Mouse (Mus musculus): ENCODE measurements around the gene Smpdl3a.

The Smpdl3a gene

GRCm38 (mm10) chr10:57794018-57794417, at the start of gene Smpdl3a:
Gene Smpdl3a, plus strand, starts transcription at chr10:57794335.
- DNase-seq, result no peak

GRCm38 (mm10) chr10:57745452-57745851, 48.7 kb upstream of the Smpdl3a start:
- no peak for DNase-seq

GRCm38 (mm10) chr10:57747127-57747526, 47.0 kb upstream of the Smpdl3a start:
- no peak for DNase-seq

GRCm38 (mm10) chr10:57753343-57753742, 40.8 kb upstream of the Smpdl3a start:
- DNase-seq, result no peak

- no peak for DNase-seq
Observed at GRCm38 (mm10) chr10:57755201-57755736, 38.9 kb upstream of the Smpdl3a start.

- no peak for DNase-seq
Observed at GRCm38 (mm10) chr10:57758999-57759398, 35.1 kb upstream of the Smpdl3a start.

GRCm38 (mm10) chr10:57760694-57761093, 33.4 kb upstream of the Smpdl3a start:
- DNase-seq, result no peak

GRCm38 (mm10) chr10:57763044-57763443, 31.1 kb upstream of the Smpdl3a start:
- no peak for DNase-seq

- no peak for DNase-seq
Observed at GRCm38 (mm10) chr10:57783289-57784130, 10.6 kb upstream of the Smpdl3a start.

- DNase-seq, result peak; percentile 72 to 79
Observed at GRCm38 (mm10) chr10:57784131-57784875, 9.8 kb upstream of the Smpdl3a start.

GRCm38 (mm10) chr10:57784876-57785150, 9.3 kb upstream of the Smpdl3a start, which contains the start of gene Fabp7:
Gene Fabp7, plus strand, starts transcription at chr10:57784881.
- no peak for DNase-seq

- DNase-seq, result no peak
Observed at GRCm38 (mm10) chr10:57785552-57785951, 8.6 kb upstream of the Smpdl3a start.

- DNase-seq, result no peak
Observed at GRCm38 (mm10) chr10:57792957-57793356, 1.2 kb upstream of the Smpdl3a start.

GRCm38 (mm10) chr10:57794491-57795461, 641 bp downstream of the Smpdl3a start:
- peak; percentile 14 to 19 for DNase-seq

GRCm38 (mm10) chr10:57795542-57795941, 1.4 kb downstream of the Smpdl3a start:
- DNase-seq, result no peak

- DNase-seq, result peak in 1 of 2 experiments; percentile 6
Observed at GRCm38 (mm10) chr10:57796057-57796456, 1.9 kb downstream of the Smpdl3a start.

GRCm38 (mm10) chr10:57799486-57799885, 5.4 kb downstream of the Smpdl3a start:
- no peak for DNase-seq

GRCm38 (mm10) chr10:57807754-57808153, 13.6 kb downstream of the Smpdl3a start:
- no peak for DNase-seq

- no peak for DNase-seq
Observed at GRCm38 (mm10) chr10:57812161-57812856, 18.2 kb downstream of the Smpdl3a start.

GRCm38 (mm10) chr10:57814295-57814694, 20.2 kb downstream of the Smpdl3a start:
- no peak for DNase-seq

GRCm38 (mm10) chr10:57815869-57816268, 21.7 kb downstream of the Smpdl3a start:
- no peak for DNase-seq

GRCm38 (mm10) chr10:57819209-57819608, 25.1 kb downstream of the Smpdl3a start:
- no peak for DNase-seq
